Mouse (Mus musculus): ENCODE data around the gene Tmem86a. TPM values are rescaled to one million over a fixed set of nuclear protein-coding genes. Genes with fewer than 3 reads are reported as not detected.
"Not testable (repeated sequence)": the region's sequence is repeated elsewhere in the genome, so short reads cannot be mapped to it uniquely, and the experiment has no call there.

Tmem86a gene
- total and polyA plus RNA-seq, 3 experiments: 0.30 to 2.0 (median 0.82) TPM

DNA sequence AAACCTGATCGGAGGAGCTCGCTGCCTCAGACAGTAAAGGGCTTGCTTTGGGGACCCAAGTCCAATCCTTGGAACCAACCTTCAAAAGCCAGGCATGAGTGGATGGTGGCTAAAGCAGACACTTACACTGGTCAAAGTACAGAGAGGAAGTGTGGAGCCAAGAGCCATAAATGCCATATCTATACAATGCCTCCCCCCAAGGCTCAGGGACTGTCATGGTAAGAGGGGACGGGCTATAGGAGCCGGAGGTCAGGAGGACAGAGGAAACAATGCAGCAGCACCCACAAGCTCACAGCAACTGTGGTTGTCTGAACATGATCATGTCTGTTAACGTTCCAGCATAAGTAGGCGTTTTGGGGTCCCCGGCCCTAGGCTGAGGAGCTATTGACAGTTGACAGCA lies 25.9 kb upstream of the Tmem86a start:
- Histone ChIP-seq H3K27ac (ENCODE audit: insufficient read depth, low read depth) (no peak overlapping the region), H3K27me3 (replicated peaks) (no peaks in the 10 kb centered on the region), H3K9me3 (replicated peaks; ENCODE audit: low read length) (no peaks in the 10 kb centered on the region), H3K4me3 (replicated peaks in 1 of 3; ENCODE audit: low read depth in 2 of 3, low read length in 2 of 3, poor library complexity in 1 of 3) (no peak overlapping the region), H3K9ac (ENCODE audit: insufficient read depth, low read depth) (no peak overlapping the region), H3K36me3 (replicated peaks in 1 of 2; ENCODE audit: control insufficient read depth in 1 of 2, insufficient read depth in 1 of 2, low read length in 1 of 2) (no peaks in the 10 kb centered on the region), H3K4me2 (ENCODE audit: insufficient read depth, low read depth, poor library complexity, severe bottlenecking) (no peak overlapping the region), H3K79me2 (replicated peaks; ENCODE audit: control insufficient read depth, extremely low read depth, insufficient read depth, poor library complexity, severe bottlenecking) (no peaks in the 10 kb centered on the region), H3K4me1 (ENCODE audit: control insufficient read depth in 1 of 2, insufficient read depth in 2 of 2) (peaks cover 2 to 42% of the 10 kb centered on the region in 2 experiments; a peak in 2 of 4 replicates)
- no peak for TF ChIP-seq RCOR1 (conservative IDR thresholded peaks at IDR 0.05; ENCODE audit: low read depth, low read length)
- TF ChIP-seq ZMIZ1 (IDR thresholded peaks at IDR 0.05; ENCODE audit: low read depth, low read length): no peak
- no peak for TF ChIP-seq KAT2A (IDR thresholded peaks at IDR 0.05; ENCODE audit: insufficient replicate concordance, low read length)
- no peak for TF ChIP-seq MXI1 (IDR thresholded peaks at IDR 0.05; ENCODE audit: low read depth, low read length)
- TF ChIP-seq ZC3H11A (IDR thresholded peaks at IDR 0.05; ENCODE audit: low read depth, low read length): no peak
- TF ChIP-seq IRF4 (IDR thresholded peaks at IDR 0.05; ENCODE audit: low read depth, low read length): no peak
- TF ChIP-seq E2F4 (IDR thresholded peaks at IDR 0.05; ENCODE audit: insufficient replicate concordance, low read depth, low read length): no peak
- no peak for TF ChIP-seq JUN (IDR thresholded peaks at IDR 0.05; ENCODE audit: insufficient read depth, low read depth, low read length)
- no peak for DNase-seq (ENCODE audit: extremely low read depth)
- in situ Hi-C loops (cut with MboI; ENCODE audit: low pct_ligation_motif_present, low pct_unique_long_range_greater_than_20kb, low sequenced_read_pairs): loop anchor here (5.0 kb wide), 2 partner anchors 53 to 123 kb away; no protein-coding TSS in a partner anchor
- dilution Hi-C loops (cut with MboI; ENCODE audit: extremely low pct_ligation_motif_present, extremely low pct_unique_long_range_greater_than_20kb, low sequenced_read_pairs): no loop called here

DNA sequence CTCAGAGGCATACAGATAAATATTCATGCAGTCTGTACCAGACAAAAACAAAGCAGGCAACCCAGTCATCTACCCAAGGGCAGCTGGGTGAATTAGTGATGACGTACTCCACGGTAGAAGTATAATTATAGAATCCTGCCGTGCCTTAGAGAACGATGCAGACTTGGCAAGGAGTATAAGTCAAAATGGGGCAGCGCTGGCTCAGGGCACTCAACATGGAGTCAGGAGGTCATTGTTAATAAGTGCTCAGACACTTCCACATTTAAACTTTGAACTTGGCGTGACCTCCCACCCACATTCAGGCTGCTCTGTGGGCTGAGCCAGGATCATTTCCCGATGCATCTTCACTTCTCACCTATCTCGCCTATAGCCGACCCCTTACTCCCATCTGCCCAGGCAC lies 25.0 kb upstream of the Tmem86a start:
- Histone ChIP-seq H3K27me3 (replicated peaks) (no peaks in the 10 kb centered on the region), H3K4me3 (replicated peaks in 1 of 3; ENCODE audit: low read depth in 2 of 3, low read length in 2 of 3, poor library complexity in 1 of 3) (no peak overlapping the region), H3K36me3 (replicated peaks in 1 of 2; ENCODE audit: control insufficient read depth in 1 of 2, insufficient read depth in 1 of 2, low read length in 1 of 2) (no peaks in the 10 kb centered on the region), H3K79me2 (replicated peaks; ENCODE audit: control insufficient read depth, extremely low read depth, insufficient read depth, poor library complexity, severe bottlenecking) (no peaks in the 10 kb centered on the region), H3K27ac (ENCODE audit: insufficient read depth, low read depth) (no peak overlapping the region), H3K9ac (ENCODE audit: insufficient read depth, low read depth) (no peak overlapping the region), H3K4me2 (ENCODE audit: insufficient read depth, low read depth, poor library complexity, severe bottlenecking) (no peak overlapping the region), H3K9me3 (replicated peaks; ENCODE audit: low read length) (no peaks in the 10 kb centered on the region), H3K4me1 (ENCODE audit: control insufficient read depth in 1 of 2, insufficient read depth in 2 of 2) (peaks cover 2 to 38% of the 10 kb centered on the region in 2 experiments; a peak in 2 of 4 replicates)
- no peak for DNase-seq (ENCODE audit: extremely low read depth)
- no peak for TF ChIP-seq MAX (IDR thresholded peaks at IDR 0.05; ENCODE audit: low read length)
- no peak for TF ChIP-seq CHD1 (IDR thresholded peaks at IDR 0.05; ENCODE audit: low read depth, low read length)
- dilution Hi-C loops (cut with MboI; ENCODE audit: extremely low pct_ligation_motif_present, extremely low pct_unique_long_range_greater_than_20kb, low sequenced_read_pairs) (no loop called here), in situ Hi-C loops (cut with MboI; ENCODE audit: low pct_ligation_motif_present, low pct_unique_long_range_greater_than_20kb, low sequenced_read_pairs) (no loop called here)

DNA sequence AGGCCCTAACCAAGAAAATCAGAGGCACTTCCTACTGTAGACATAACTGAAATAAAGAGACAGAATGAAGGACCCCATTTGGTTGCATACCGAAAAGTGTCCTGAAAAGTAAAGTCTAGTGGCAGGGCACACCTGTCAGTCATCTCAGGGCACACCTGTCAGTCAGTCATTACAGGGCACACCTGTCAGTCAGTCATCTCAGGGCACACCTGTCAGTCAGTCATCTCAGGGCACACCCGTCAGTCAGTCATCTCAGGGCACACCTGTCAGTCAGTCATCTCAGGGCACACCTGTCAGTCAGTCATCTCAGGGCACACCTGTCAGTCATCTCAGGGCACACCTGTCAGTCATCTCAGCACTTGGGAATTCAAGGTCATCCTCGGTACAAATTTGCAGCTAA lies 23.5 kb upstream of the Tmem86a start:
- dilution Hi-C loops (cut with MboI; ENCODE audit: extremely low pct_ligation_motif_present, extremely low pct_unique_long_range_greater_than_20kb, low sequenced_read_pairs): not testable (repeated sequence)
- peaks cover under 1 to 27% of the 10 kb centered on the region in 2 experiments; a peak in 2 of 4 replicates for H3K4me1 ChIP-seq (ENCODE audit: control insufficient read depth in 1 of 2, insufficient read depth in 2 of 2)

More for the DNA sequence above, 23.5 kb upstream of the Tmem86a start:
- H3K27ac ChIP-seq (ENCODE audit: insufficient read depth, low read depth); H3K27me3 ChIP-seq (replicated peaks); H3K79me2 ChIP-seq (replicated peaks; ENCODE audit: control insufficient read depth, extremely low read depth, insufficient read depth, poor library complexity, severe bottlenecking); H3K36me3 ChIP-seq (replicated peaks in 1 of 2; ENCODE audit: control insufficient read depth in 1 of 2, insufficient read depth in 1 of 2, low read length in 1 of 2); H3K4me2 ChIP-seq (ENCODE audit: insufficient read depth, low read depth, poor library complexity, severe bottlenecking); H3K9ac ChIP-seq (ENCODE audit: insufficient read depth, low read depth); DNase-seq (ENCODE audit: extremely low read depth); H3K9me3 ChIP-seq (replicated peaks; ENCODE audit: low read length); in situ Hi-C loops (cut with MboI; ENCODE audit: low pct_ligation_motif_present, low pct_unique_long_range_greater_than_20kb, low sequenced_read_pairs); H3K4me3 ChIP-seq (replicated peaks in 1 of 3; ENCODE audit: low read depth in 2 of 3, low read length in 2 of 3, poor library complexity in 1 of 3): not testable (repeated sequence)

All from CH12.LX (cell line).